Comparison of ENCODE assay signal across 31 mouse cellular contexts in the genomic region with DNA sequence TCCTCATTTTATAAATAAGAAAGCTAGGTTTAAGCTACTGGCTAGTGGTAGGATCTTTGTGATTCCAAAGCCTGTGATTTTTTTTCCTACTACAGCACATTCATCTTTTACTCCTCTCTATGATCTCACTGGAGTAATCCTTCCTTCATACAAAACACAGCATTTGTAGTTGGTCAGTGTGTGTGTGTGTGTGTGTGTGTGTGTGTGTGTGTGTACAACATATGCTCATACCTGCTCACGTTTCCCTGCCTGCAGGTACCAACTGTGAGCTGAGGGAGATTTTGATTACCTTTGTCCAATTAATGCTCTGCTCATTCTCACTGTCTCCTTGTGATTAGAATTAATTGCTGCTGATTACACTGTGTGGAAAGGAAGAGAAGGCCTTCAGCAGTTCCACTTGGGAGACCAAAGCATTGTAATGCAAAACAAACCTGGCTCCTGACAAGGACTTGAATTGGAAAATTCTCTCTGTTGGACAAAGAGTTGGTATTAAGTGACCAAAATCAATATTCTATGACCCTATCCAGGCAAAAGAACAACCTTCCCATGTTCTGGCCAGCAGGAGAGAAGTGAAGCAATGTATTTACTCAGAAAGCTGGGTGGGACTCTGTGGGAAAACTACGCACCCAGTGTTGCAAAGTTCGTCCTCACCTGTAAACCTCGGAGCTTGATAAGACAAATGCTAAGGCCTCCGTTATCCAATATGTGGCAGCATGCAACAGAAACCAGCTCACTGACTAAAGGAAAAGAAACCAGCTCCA.
DNase-seq lines count a peak whose midpoint lies in the region; ATAC-seq and TF ChIP-seq lines count a peak whose summit lies in the region.
"Had no signal": no experiment of that assay in that cellular context is flagged by ENCODE, and none has a peak within 500 bp of the region (broad histone marks: within the 10 kb centered on the region; RNA-seq: fewer than 3 reads in every experiment).

No protein-coding gene starts in this region.

- no peak for DNase-seq in hindbrain, embryonic 14.5 days (ENCODE audit: low spot score)
- DNase-seq in liver, postnatal 0 days, result no peak
- DNase-seq in liver, result no peak
- DNase-seq in midbrain, postnatal 0 days (ENCODE audit: low spot score), result peak; percentile 17
- no peak for DNase-seq in testis, postnatal 14 days (ENCODE audit: low spot score)
- DNase-seq: adrenal gland, postnatal 10 days; cerebellum, adult 11 months; cerebellum, adult 9-10 months; embryo, embryonic 11 days; gastrocnemius, postnatal 25 days; heart, adult 18-20 months; heart, postnatal 4 days; kidney, adult 9 months; kidney, postnatal 10 days; layer of hippocampus, postnatal 36 days; left cerebral cortex, postnatal 4 days; lung, adult 18-20 months; lung, postnatal 4 days; spleen, adult 18-20 months; thymus, adult 2 months; thymus, postnatal 36 days had no signal

- TF ChIP-seq EP300 in liver, postnatal 0 days (IDR thresholded peaks at IDR 0.05; ENCODE audit: low read depth), result no peak

- H3K27me3 ChIP-seq in hindbrain, embryonic 14.5 days (ENCODE audit: control insufficient read depth, insufficient read depth, low read length), result no peaks in the 10 kb centered on the region
- H3K27me3 ChIP-seq in hindbrain, embryonic 12.5 days, result no peaks in the 10 kb centered on the region
- H3K27me3 ChIP-seq in liver, postnatal 0 days (ENCODE audit: insufficient read depth, low read length), result no peaks in the 10 kb centered on the region
- no peaks in the 10 kb centered on the region for H3K27me3 ChIP-seq in hindbrain, embryonic 16.5 days (replicated peaks; ENCODE audit: control insufficient read depth, insufficient read depth, low read length)
- H3K27me3 ChIP-seq in midbrain, postnatal 0 days (ENCODE audit: insufficient read depth, low read length), result no peaks in the 10 kb centered on the region
- H3K27me3 ChIP-seq: embryonic facial prominence, embryonic 13.5 days; forebrain, embryonic 15.5 days; intestine, embryonic 15.5 days; megakaryocyte, embryonic 14.5 days had no signal

- no peak overlapping the region for H3K4me2 ChIP-seq in hindbrain, embryonic 14.5 days (replicated peaks)
- H3K4me2 ChIP-seq in hindbrain, embryonic 12.5 days (replicated peaks), result no peak overlapping the region
- no peak overlapping the region for H3K4me2 ChIP-seq in liver, postnatal 0 days (ENCODE audit: low read depth, low read length)
- no peak overlapping the region for H3K4me2 ChIP-seq in hindbrain, embryonic 16.5 days (ENCODE audit: low read length)
- H3K4me2 ChIP-seq in midbrain, postnatal 0 days (ENCODE audit: low read depth, low read length, poor library complexity, severe bottlenecking), result no peak overlapping the region
- H3K4me2 ChIP-seq: embryonic facial prominence, embryonic 13.5 days; forebrain, embryonic 15.5 days; heart, embryonic 11.5 days; intestine, embryonic 15.5 days had no signal

- no peaks in the 10 kb centered on the region for H3K9me3 ChIP-seq in hindbrain, embryonic 14.5 days (ENCODE audit: control insufficient read depth, low read length)
- no peaks in the 10 kb centered on the region for H3K9me3 ChIP-seq in hindbrain, embryonic 12.5 days (replicated peaks)
- H3K9me3 ChIP-seq in liver, postnatal 0 days (ENCODE audit: low read length), result no peaks in the 10 kb centered on the region
- H3K9me3 ChIP-seq in hindbrain, embryonic 16.5 days (ENCODE audit: control insufficient read depth, low read length), result no peaks in the 10 kb centered on the region
- H3K9me3 ChIP-seq in midbrain, postnatal 0 days (ENCODE audit: low read length), result no peaks in the 10 kb centered on the region
- H3K9me3 ChIP-seq: embryonic facial prominence, embryonic 13.5 days; forebrain, embryonic 10.5 days; forebrain, embryonic 15.5 days; intestine, embryonic 15.5 days; megakaryocyte, embryonic 14.5 days had no signal

- peak; percentile 59; the same call in 1 of the 2 replicates for ATAC-seq in hindbrain, embryonic 14.5 days (ENCODE audit: low FRiP score)
- no peak for ATAC-seq in hindbrain, embryonic 12.5 days (ENCODE audit: low FRiP score)
- peak; percentile 65 for ATAC-seq in liver, postnatal 0 days
- ATAC-seq in hindbrain, embryonic 16.5 days, result peak; percentile 74
- ATAC-seq in midbrain, postnatal 0 days (ENCODE audit: low FRiP score), result peak; percentile 55; the same call in 1 of the 2 replicates
- ATAC-seq: forebrain, embryonic 15.5 days; intestine, embryonic 15.5 days; lung, postnatal 0 days; Patski had no signal

- no peak overlapping the region for H3K4me3 ChIP-seq in hindbrain, embryonic 14.5 days (replicated peaks; ENCODE audit: low read length)
- no peak overlapping the region for H3K4me3 ChIP-seq in hindbrain, embryonic 12.5 days
- no peak overlapping the region for H3K4me3 ChIP-seq in liver, postnatal 0 days (ENCODE audit: low read depth, low read length)
- H3K4me3 ChIP-seq in hindbrain, embryonic 16.5 days (ENCODE audit: low read length), result no peak overlapping the region
- no peak overlapping the region for H3K4me3 ChIP-seq in midbrain, postnatal 0 days (ENCODE audit: low read depth, low read length)
- H3K4me3 ChIP-seq: embryonic facial prominence, embryonic 13.5 days; forebrain, embryonic 10.5 days; forebrain, embryonic 15.5 days; intestine, embryonic 15.5 days; megakaryocyte, embryonic 14.5 days had no signal

- H3K36me3 ChIP-seq in hindbrain, embryonic 14.5 days (replicated peaks; ENCODE audit: control insufficient read depth, insufficient read depth), result no peaks in the 10 kb centered on the region
- no peaks in the 10 kb centered on the region for H3K36me3 ChIP-seq in hindbrain, embryonic 12.5 days
- no peaks in the 10 kb centered on the region for H3K36me3 ChIP-seq in liver, postnatal 0 days (replicated peaks; ENCODE audit: insufficient read depth, low read length)
- H3K36me3 ChIP-seq in hindbrain, embryonic 16.5 days (ENCODE audit: control insufficient read depth, insufficient read depth, low read length), result no peaks in the 10 kb centered on the region
- no peaks in the 10 kb centered on the region for H3K36me3 ChIP-seq in midbrain, postnatal 0 days (ENCODE audit: insufficient read depth, low read length)
- H3K36me3 ChIP-seq: embryonic facial prominence, embryonic 13.5 days; forebrain, embryonic 10.5 days; forebrain, embryonic 15.5 days; intestine, embryonic 15.5 days had no signal

- no peaks in the 10 kb centered on the region for H3K4me1 ChIP-seq in hindbrain, embryonic 14.5 days (replicated peaks; ENCODE audit: control insufficient read depth, insufficient read depth, low read length)
- H3K4me1 ChIP-seq in hindbrain, embryonic 12.5 days, result no peaks in the 10 kb centered on the region
- no peaks in the 10 kb centered on the region for H3K4me1 ChIP-seq in liver, postnatal 0 days (ENCODE audit: insufficient read depth)
- H3K4me1 ChIP-seq in hindbrain, embryonic 16.5 days (ENCODE audit: control insufficient read depth, insufficient read depth, low read depth, low read length), result no peaks in the 10 kb centered on the region
- H3K4me1 ChIP-seq in midbrain, postnatal 0 days (ENCODE audit: insufficient read depth, low read length), result no peaks in the 10 kb centered on the region
- H3K4me1 ChIP-seq: embryonic facial prominence, embryonic 13.5 days; intestine, embryonic 15.5 days; megakaryocyte, embryonic 14.5 days had no signal

- no peak overlapping the region for H3K27ac ChIP-seq in hindbrain, embryonic 14.5 days
- H3K27ac ChIP-seq in hindbrain, embryonic 12.5 days, result no peak overlapping the region
- no peak overlapping the region for H3K27ac ChIP-seq in liver, postnatal 0 days (ENCODE audit: low read depth)
- H3K27ac ChIP-seq in hindbrain, embryonic 16.5 days (ENCODE audit: low read depth, low read length), result no peak overlapping the region
- H3K27ac ChIP-seq in midbrain, postnatal 0 days (ENCODE audit: low read depth, low read length), result no peak overlapping the region
- H3K27ac ChIP-seq: embryonic facial prominence, embryonic 13.5 days; forebrain, embryonic 10.5 days; forebrain, embryonic 15.5 days; intestine, embryonic 15.5 days had no signal

- WGBS in hindbrain, embryonic 14.5 days, result 83% methylated on average over 5 of the region's 5 CpGs
- WGBS in hindbrain, embryonic 12.5 days, result 89% methylated on average over 5 of the region's 5 CpGs
- WGBS in liver, postnatal 0 days (ENCODE audit: insufficient replicate concordance), result 54% methylated on average over 5 of the region's 5 CpGs
- 74% methylated on average over 5 of the region's 5 CpGs for WGBS in hindbrain, embryonic 16.5 days
- 75% methylated on average over 5 of the region's 5 CpGs for WGBS in midbrain, postnatal 0 days

- no peak for TF ChIP-seq CTCF in liver, postnatal 0 days (IDR thresholded peaks at IDR 0.05; ENCODE audit: low read depth)
- TF ChIP-seq CTCF in midbrain, postnatal 0 days (IDR thresholded peaks at IDR 0.05), result no peak

- no peak overlapping the region for H3K9ac ChIP-seq in hindbrain, embryonic 14.5 days
- no peak overlapping the region for H3K9ac ChIP-seq in hindbrain, embryonic 12.5 days
- no peak overlapping the region for H3K9ac ChIP-seq in liver, postnatal 0 days (replicated peaks)
- H3K9ac ChIP-seq in hindbrain, embryonic 16.5 days (ENCODE audit: low read depth, low read length), result no peak overlapping the region
- H3K9ac ChIP-seq in midbrain, postnatal 0 days (replicated peaks; ENCODE audit: low read length, poor library complexity, severe bottlenecking), result no peak overlapping the region
- H3K9ac ChIP-seq: embryonic facial prominence, embryonic 13.5 days; forebrain, embryonic 15.5 days; intestine, embryonic 15.5 days had no signal
